Mouse (Mus musculus) urinary bladder, postnatal 4 days (tissue): Measurements from ENCODE around the gene 4931414P19Rik.

Experiments used
- DNase-seq, 2 experiments: peaks; one replicate each; pipeline ENCODE4 v3.0.0; 2021 to 2022; ENCODE audit warnings: low spot score in 2 of 2

The 4931414P19Rik gene

GRCm38 (mm10) chr14:54605752-54606321 is at the start of gene 4931414P19Rik:
4931414P19Rik (minus strand) TSS chr14:54605993.
- DNase-seq, result peak; percentile 76 to 86

GRCm38 (mm10) chr14:54653496-54653895 is 47.7 kb upstream of the 4931414P19Rik start:
- peak; percentile 77 to 84 for DNase-seq

DNA sequence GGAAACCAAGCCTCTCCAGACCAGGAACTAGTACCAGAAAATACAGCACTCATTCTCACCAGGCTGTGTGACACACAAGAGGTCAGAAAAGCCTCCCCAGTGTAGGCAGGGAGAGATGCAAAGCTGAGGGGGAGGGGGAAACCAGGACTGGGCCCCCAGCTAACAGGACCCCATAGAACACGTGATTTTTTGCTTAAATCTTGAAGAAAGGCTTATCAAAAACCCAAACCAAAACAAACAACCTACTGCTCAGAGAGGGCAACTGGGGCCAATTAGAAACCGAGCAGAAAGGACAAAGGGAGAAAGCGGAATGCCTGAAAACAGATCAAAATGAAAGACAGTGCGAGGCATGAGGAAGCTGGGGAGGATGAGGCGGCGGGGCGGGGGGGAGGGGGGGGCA is 47.0 kb upstream of the 4931414P19Rik start:
- DNase-seq, result no peak

- DNase-seq, result no peak
These were observed 45.8 kb upstream of the 4931414P19Rik start for GRCm38 (mm10) chr14:54651556-54651955.

GRCm38 (mm10) chr14:54650621-54651454 is 45.0 kb upstream of the 4931414P19Rik start:
- DNase-seq, result peak; percentile 66 to 86

DNA sequence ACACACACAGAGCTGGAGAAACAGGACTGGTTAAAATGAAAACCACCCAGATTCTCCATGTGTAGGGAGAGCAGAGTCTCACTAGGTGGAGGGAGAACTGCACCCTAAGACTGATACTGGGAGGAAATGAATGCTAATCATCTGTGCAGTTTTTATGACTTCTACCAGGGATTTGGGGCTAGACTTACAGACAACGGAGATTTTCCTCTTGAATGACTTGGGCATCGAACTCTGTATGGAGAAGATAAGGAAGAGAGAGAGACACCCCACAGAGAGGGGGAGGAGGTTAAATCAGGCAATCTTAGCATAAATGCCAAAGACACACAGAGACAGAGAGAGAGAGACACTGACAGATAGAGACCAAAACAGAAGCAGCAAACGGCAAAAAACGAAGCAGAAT is 42.1 kb upstream of the 4931414P19Rik start:
- no peak for DNase-seq

DNA sequence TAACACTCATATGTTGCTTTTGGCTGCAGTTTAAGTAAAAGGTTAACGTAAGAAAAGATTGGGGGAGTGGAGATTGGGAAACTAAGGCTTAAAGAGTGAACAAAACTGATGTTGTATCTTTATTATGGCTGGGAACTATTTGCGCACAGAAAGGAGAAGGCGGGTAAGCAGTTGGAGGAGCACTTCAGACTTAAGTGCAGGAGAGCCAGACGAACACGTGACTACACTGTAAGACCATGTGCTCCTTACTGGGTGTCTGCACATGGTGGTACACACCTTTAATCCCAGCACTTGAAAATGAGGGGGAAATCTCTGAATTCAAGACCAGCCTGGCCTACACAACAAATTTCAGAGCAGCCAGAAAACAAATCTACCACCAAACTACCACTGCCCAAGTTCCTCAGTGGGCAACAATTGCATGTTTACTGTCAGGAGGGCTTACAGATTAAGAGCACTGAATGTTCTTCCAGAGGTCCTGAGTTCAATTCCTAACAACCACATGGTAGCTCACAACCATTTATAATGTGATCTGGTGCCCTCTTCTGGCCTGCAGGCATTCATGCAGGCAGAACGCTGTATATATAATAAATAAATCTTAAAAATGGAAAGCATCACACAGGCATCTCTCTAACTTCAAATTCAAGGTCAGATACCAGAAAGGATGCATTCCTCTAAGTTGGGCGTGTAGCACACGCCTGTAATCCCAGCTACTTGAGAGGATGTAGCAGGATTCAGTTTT is 41.3 kb upstream of the 4931414P19Rik start:
- no peak for DNase-seq

DNA sequence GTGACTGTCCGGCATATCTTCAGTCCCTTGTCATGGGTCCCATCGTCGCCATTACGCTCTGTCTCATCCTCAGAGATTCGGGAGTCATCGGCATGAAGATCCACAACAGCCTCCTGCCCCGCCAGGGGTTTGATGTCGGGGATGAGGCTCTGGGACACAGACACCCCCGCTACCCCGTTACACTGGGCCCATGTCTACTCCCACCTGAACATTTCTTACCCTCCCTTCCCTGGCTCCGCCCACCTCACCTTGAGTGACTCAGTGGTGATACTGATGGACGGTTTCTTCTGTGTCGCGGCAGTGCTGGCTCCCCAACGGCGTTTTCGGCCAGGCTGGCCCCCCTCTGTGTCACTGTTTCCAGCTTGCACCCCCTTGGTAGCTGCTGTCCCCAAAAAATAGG is 40.7 kb upstream of the 4931414P19Rik start:
- DNase-seq, result no peak

DNA sequence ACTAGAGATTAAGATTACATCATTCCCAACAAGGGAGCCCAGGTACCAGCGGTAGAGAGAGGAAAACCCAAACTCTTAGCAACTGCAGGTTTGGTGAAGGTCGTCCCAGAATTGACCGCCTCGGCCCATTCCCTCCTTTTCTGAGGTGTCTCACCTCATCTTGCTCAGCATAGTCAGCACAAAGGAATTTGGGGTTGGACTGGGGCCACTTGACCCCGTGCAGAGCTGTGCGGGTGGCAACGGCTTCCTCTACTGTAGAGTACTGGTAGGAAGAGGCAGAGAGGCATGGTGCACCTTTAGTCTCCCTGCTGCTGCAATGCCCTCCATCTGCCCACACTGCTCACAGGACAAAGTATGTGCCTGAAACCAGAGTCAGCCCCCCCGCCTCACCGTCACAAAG is 38.5 kb upstream of the 4931414P19Rik start:
- no peak for DNase-seq

- DNase-seq, result no peak
These were observed 37.2 kb upstream of the 4931414P19Rik start for GRCm38 (mm10) chr14:54643011-54643410.

- no peak for DNase-seq
These were observed 36.6 kb upstream of the 4931414P19Rik start for GRCm38 (mm10) chr14:54642224-54642944.

DNA sequence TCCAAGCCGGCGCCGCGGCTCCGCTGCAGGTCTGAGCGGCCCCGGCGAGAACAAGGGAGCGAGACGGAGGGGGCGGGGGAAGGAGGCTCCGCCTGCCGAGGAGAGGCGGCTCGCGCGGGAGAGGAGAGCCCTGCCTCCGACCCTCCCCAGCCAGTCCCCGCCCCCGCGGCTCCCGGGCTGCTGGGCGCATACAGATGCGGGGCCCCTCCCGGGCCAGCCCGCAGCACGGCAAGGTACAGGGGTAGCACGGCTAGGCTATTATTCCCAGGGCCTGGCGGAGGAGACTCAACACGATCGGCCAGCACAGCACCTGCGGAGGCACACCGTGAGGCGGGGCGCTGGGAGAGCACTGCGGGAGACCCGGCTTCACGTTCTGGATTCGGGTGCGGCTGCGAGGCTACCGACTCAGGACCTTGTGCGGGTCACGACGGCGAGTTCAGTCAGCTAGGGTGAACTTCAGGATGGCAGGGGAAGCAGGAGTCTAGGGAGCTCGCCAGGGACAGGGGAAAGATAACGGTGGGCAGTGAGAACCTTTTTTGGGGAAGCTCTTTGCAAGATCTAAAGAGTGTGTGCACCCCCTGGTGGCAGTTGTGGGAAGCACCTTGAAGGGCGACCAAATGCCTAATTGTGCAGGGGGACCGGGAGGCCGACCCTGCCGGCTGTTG is 35.6 kb upstream of the 4931414P19Rik start, which contains the start of gene Cdh24:
Gene Cdh24 (minus strand): TSS at position 60 of the 665 bp plus-strand sequence.
- peak; percentile 85 to 90 for DNase-seq

- DNase-seq, result no peak
These were observed 35.1 kb upstream of the 4931414P19Rik start, which contains the start of gene Gm17606 for GRCm38 (mm10) chr14:54640946-54641304. Gm17606 (plus strand) TSS chr14:54640952.

DNA sequence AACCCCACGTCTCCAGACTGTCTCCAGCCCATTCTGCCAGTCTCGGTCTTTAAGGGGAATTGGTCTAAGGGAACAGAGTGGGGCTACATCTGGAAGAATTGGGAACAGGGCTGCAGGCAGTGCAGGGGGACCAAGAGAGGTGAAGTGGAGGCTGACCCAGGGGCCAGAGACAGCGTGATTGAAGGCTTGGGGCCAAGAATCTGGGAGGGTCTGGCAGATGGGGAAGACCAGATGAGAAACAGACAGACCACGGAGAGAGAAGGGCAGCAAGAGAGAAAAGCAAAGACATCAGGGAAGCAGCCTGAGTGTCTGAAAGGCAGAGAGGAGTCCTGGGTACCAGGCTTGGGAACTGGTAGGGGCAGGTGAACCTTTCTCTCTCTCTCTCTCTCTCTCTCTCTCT is 34.3 kb upstream of the 4931414P19Rik start:
- no peak for DNase-seq

DNA sequence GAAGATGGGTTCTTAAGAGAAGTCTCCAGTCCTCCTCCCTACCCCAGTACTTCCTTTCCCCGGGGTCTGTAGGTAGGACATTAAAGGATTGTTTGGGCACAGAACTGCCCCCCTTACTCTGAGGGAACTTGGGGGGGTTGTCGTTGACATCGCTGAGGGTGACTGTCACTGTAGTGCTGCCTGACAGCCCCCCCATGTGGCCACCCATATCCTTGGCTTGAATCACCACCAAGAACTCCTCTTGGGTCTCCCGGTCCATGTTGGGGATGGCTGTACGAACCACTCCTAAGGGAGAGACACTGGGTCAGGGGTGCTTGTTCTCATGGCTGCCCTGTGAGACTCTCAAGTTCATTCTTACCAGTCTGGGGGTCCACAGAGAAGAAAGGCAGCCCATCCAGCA is 32.4 kb upstream of the 4931414P19Rik start:
- DNase-seq, result no peak

- DNase-seq, result no peak
These were observed 31.2 kb upstream of the 4931414P19Rik start for GRCm38 (mm10) chr14:54636954-54637353.

DNA sequence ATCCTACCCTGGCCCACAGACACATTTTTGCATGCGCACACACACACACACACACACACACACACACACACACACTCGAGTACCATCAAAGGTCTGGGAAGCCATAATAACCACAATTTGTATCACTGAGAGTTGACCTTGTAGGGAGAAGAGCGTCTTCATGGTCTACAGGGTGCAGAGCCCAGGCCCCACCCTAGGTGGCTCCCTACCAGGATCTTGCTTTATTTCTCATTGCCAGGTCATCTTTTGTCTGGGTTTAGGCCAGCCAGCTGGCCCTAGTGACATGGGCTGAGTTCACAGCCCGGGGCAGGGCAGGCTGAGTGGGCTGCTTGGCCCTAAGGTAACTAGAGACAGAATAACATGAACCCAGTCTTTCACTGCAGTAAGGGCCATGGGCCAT is 28.4 kb upstream of the 4931414P19Rik start:
- DNase-seq, result no peak

DNA sequence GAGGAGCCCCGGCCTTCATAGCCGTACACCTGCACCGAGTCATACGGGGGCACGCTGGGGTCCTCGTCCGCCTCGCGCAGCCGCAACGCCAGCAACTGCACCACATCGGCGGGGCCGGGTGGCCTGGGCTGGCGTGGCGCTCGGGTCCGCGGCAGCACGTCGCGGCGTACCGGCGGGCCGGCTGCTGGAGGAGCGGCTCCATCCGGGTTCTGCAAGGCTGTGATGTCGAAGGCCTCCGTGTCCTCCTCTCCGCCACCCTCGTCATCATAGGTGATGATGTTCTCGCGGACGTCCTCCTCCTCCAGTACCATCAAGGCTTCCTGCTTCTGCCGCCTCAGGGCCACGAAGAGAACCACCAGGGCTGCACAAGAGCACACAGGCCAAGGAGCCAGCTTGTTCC is 26.5 kb upstream of the 4931414P19Rik start:
- DNase-seq, result no peak

GRCm38 (mm10) chr14:54631240-54631599 is 25.4 kb upstream of the 4931414P19Rik start:
- DNase-seq, result no peak

- no peak for DNase-seq
These were observed 24.9 kb upstream of the 4931414P19Rik start for GRCm38 (mm10) chr14:54630583-54631239.

GRCm38 (mm10) chr14:54629797-54630196 is 24.0 kb upstream of the 4931414P19Rik start:
- no peak for DNase-seq
